In the genomic region with DNA sequence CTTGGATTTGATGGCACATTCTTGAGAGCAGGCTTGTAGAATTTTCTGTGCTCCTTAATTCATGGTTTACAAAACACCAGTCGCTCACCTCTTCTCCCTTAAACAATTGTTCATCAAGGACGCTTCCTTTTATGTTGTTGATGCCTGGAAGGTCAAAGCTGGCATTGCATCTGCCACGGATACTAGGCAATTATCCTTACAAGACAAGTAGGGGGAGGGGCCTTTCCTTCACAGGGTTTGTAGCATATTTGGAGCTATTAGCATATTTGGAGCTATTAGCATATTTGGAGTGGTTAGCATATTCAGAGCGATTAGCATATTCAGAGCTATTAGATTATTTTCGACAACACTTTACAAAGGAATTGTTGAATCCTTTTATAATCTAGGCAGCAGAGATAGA, we compare ENCODE assay signal across 19 mouse cellular contexts. TPM values are rescaled to one million over a fixed set of nuclear protein-coding genes. Genes with fewer than 3 reads are reported as not detected.
DNase-seq lines count a peak whose midpoint lies in the region; ATAC-seq lines count a peak whose summit lies in the region.
"Had no signal": no experiment of that assay in that cellular context is flagged by ENCODE, and none has a peak within 500 bp of the region (broad histone marks: within the 10 kb centered on the region; RNA-seq: fewer than 3 reads in every experiment).

No protein-coding gene starts in this region.

- no peak for ATAC-seq in midbrain, embryonic 12.5 days (ENCODE audit: low FRiP score, low read depth)
- ATAC-seq in midbrain, embryonic 11.5 days (ENCODE audit: low FRiP score): no peak
- ATAC-seq in forebrain, embryonic 16.5 days: peak; percentile 78
- ATAC-seq: hindbrain, postnatal 0 days had no signal

- H3K4me2 ChIP-seq in midbrain, embryonic 12.5 days (replicated peaks): no peak overlapping the region
- no peak overlapping the region for H3K4me2 ChIP-seq in midbrain, embryonic 11.5 days
- H3K4me2 ChIP-seq in forebrain, embryonic 16.5 days (ENCODE audit: low read length): no peak overlapping the region
- H3K4me2 ChIP-seq: heart, embryonic 13.5 days had no signal

- H3K27ac ChIP-seq in midbrain, embryonic 12.5 days (replicated peaks): 0 out of 2 replicates have a peak overlapping the region, but pooled peaks have one; percentile 35
- H3K27ac ChIP-seq in midbrain, embryonic 11.5 days (ENCODE audit: low read depth, low read length): no peak overlapping the region
- H3K27ac ChIP-seq in forebrain, embryonic 16.5 days (ENCODE audit: low read length): peak overlapping the region; percentile 60
- H3K27ac ChIP-seq: embryonic facial prominence, embryonic 10.5 days; gastrocnemius, adult 2 months; heart, embryonic 13.5 days; hindbrain, postnatal 0 days had no signal

- WGBS in midbrain, embryonic 12.5 days: 70% methylated on average over 5 of the region's 5 CpGs
- WGBS in midbrain, embryonic 11.5 days: 73% methylated on average over 5 of the region's 5 CpGs
- WGBS in forebrain, embryonic 16.5 days: 25% methylated on average over 5 of the region's 5 CpGs

- no peaks in the 10 kb centered on the region for H3K27me3 ChIP-seq in midbrain, embryonic 12.5 days
- no peaks in the 10 kb centered on the region for H3K27me3 ChIP-seq in midbrain, embryonic 11.5 days (ENCODE audit: control insufficient read depth, insufficient read depth, low read length)
- H3K27me3 ChIP-seq in forebrain, embryonic 16.5 days (replicated peaks; ENCODE audit: control insufficient read depth, insufficient read depth, low read length): no peaks in the 10 kb centered on the region
- H3K27me3 ChIP-seq: heart, embryonic 13.5 days had no signal

- no peak overlapping the region for H3K9ac ChIP-seq in midbrain, embryonic 12.5 days (replicated peaks)
- no peak overlapping the region for H3K9ac ChIP-seq in midbrain, embryonic 11.5 days (ENCODE audit: low read length)
- no peak overlapping the region for H3K9ac ChIP-seq in forebrain, embryonic 16.5 days (replicated peaks; ENCODE audit: low read depth, low read length)
- H3K9ac ChIP-seq: heart, embryonic 13.5 days had no signal

- DNase-seq in midbrain, embryonic 11.5 days (ENCODE audit: low spot score, missing footprints): no peak
- peak; percentile 84 for DNase-seq in ES-CJ7 (ENCODE audit: low read depth, low spot score)
- DNase-seq in ZHBTc4 (ENCODE audit: low read depth, low spot score): peak; percentile 81
- no peak for DNase-seq in T-cell, adult 2 months (ENCODE audit: low spot score)
- no peak for DNase-seq in cerebellum, adult 9-10 months
- DNase-seq: adrenal gland, adult 8-10 months; cerebellum, adult 11-12 months; cerebellum, adult 9-11 months; gastrocnemius, adult 2 months; gastrocnemius, postnatal 36 days; heart, adult 11 months; heart, postnatal 36 days; kidney, adult 11 months; kidney, adult 9 months had no signal

- peaks cover 14% of the 10 kb centered on the region for H3K4me1 ChIP-seq in midbrain, embryonic 12.5 days
- no peaks in the 10 kb centered on the region; the same call in 1 of the 2 replicates for H3K4me1 ChIP-seq in midbrain, embryonic 11.5 days (ENCODE audit: control insufficient read depth, insufficient read depth, low read length)
- H3K4me1 ChIP-seq in forebrain, embryonic 16.5 days (replicated peaks; ENCODE audit: control insufficient read depth, insufficient read depth, low read length): peaks cover 8% of the 10 kb centered on the region; the same call in 1 of the 2 replicates
- H3K4me1 ChIP-seq: heart, embryonic 13.5 days had no signal

- H3K9me3 ChIP-seq in midbrain, embryonic 12.5 days: no peaks in the 10 kb centered on the region
- no peaks in the 10 kb centered on the region for H3K9me3 ChIP-seq in midbrain, embryonic 11.5 days (ENCODE audit: control insufficient read depth, low read length)
- no peaks in the 10 kb centered on the region for H3K9me3 ChIP-seq in forebrain, embryonic 16.5 days (ENCODE audit: control insufficient read depth, low read length)
- H3K9me3 ChIP-seq: embryonic facial prominence, embryonic 10.5 days; heart, embryonic 13.5 days had no signal

- no peaks in the 10 kb centered on the region for H3K36me3 ChIP-seq in midbrain, embryonic 12.5 days
- H3K36me3 ChIP-seq in midbrain, embryonic 11.5 days (ENCODE audit: control insufficient read depth, insufficient read depth, low read length): no peaks in the 10 kb centered on the region
- H3K36me3 ChIP-seq in forebrain, embryonic 16.5 days (ENCODE audit: control insufficient read depth, insufficient read depth): no peaks in the 10 kb centered on the region

- no peak overlapping the region for H3K4me3 ChIP-seq in midbrain, embryonic 12.5 days
- H3K4me3 ChIP-seq in midbrain, embryonic 11.5 days (ENCODE audit: low read depth, low read length): no peak overlapping the region
- H3K4me3 ChIP-seq in forebrain, embryonic 16.5 days (replicated peaks; ENCODE audit: low read length): no peak overlapping the region
- H3K4me3 ChIP-seq: embryonic facial prominence, embryonic 10.5 days; gastrocnemius, adult 2 months; heart, embryonic 13.5 days had no signal

RNA-seq across cellular contexts. Expression of gene Arhgef3, which starts 20.5 kb away (rescaled TPM):
- 2.1 and 2.2 TPM in 2 replicates for polyA plus RNA-seq in midbrain, embryonic 12.5 days (2016; fragmentation: Nextera tagmentation; extraction: Ambion mirVana)
- 2.2 and 2.6 TPM in 2 replicates for polyA plus RNA-seq in midbrain, embryonic 11.5 days (2014; fragmentation: Nextera tagmentation; extraction: Ambion mirVana)
- polyA plus RNA-seq in forebrain, embryonic 16.5 days (2015; fragmentation: Nextera tagmentation; extraction: Ambion mirVana): 5.1 and 5.4 TPM in 2 replicates

RNA-seq across cellular contexts. Expression of gene Il17rd, which starts 55.5 kb away (rescaled TPM):
- polyA plus RNA-seq in midbrain, embryonic 12.5 days (2016; fragmentation: Nextera tagmentation; extraction: Ambion mirVana): 4.6 and 4.8 TPM in 2 replicates
- 3.3 and 4.7 TPM in 2 replicates for polyA plus RNA-seq in midbrain, embryonic 11.5 days (2014; fragmentation: Nextera tagmentation; extraction: Ambion mirVana)
- polyA plus RNA-seq in forebrain, embryonic 16.5 days (2015; fragmentation: Nextera tagmentation; extraction: Ambion mirVana): 1.5 and 1.9 TPM in 2 replicates

Comparison
In these comparisons a context has a peak if more than half of its experiments do, and no peak if none do; other contexts are left out.
1. DNase-seq: peak in ES-CJ7 (single experiment) and ZHBTc4 (single experiment); none in midbrain, embryonic 11.5 days (single experiment), T-cell, adult 2 months (single experiment) and cerebellum, adult 9-10 months (single experiment).